Mouse (Mus musculus) myocyte (in vitro differentiated cells): ENCODE data around the gene Itpkb.

ENCODE experiments used
- MYOD1 ChIP-seq, 3 experiments: IDR thresholded peaks; one replicate each; pipeline ENCODE4 v1.6.1; 2011; ENCODE audit warnings: control low read depth in 2 of 3, low read depth in 2 of 3, mild to moderate bottlenecking in 2 of 3, moderate library complexity in 1 of 3; ENCODE audit not compliant: insufficient read length in 2 of 3, control insufficient read depth in 1 of 3
- POLR2A ChIP-seq: IDR thresholded peaks from one replicate; pipeline ENCODE4 v1.6.1; 2011; ENCODE audit warnings: low read depth, mild to moderate bottlenecking, control low read depth, moderate library complexity; ENCODE audit not compliant: insufficient read length

- TF ChIP-seq POLR2A, result no peak
- no peak for TF ChIP-seq MYOD1 (IDR thresholded peaks at IDR 0.05; ENCODE audit: control insufficient read depth in 1 of 3, insufficient read length in 2 of 3, low read depth in 2 of 3)
These were observed 84.8 kb downstream of the Itpkb start for GRCm38 (mm10) chr1:180415064-180415463.
